Mouse (Mus musculus) gastrocnemius, postnatal 14 days (tissue): Measurements from ENCODE around the gene Brd7. TPM values are rescaled to one million over a fixed set of nuclear protein-coding genes. Genes with fewer than 3 reads are reported as not detected.

Experiments used
- DNase-seq: peaks from one replicate; pipeline ENCODE4 v3.0.0; 2021; ENCODE audit warnings: mixed read lengths
- intact Hi-C: fragments of 180-260 bp; cut with DNase I; formaldehyde crosslinking; loops from one replicate; pipeline ENCODE4 v1.15.1; 2025; ENCODE audit warnings: low total_unique reads
- total RNA-seq, 2 experiments: library from RNA; stranded (reverse); gene quantifications; 2 replicates each; pipeline ENCODE4 v1.2.3; 2021

The Brd7 gene
- total RNA-seq, 2 experiments from 2014 or later, result 60.9 to 71.4 TPM

- intact Hi-C loops, result no loop called here
- DNase-seq, result no peak
Observed at GRCm38 (mm10) chr8:88290326-88291304, 71.4 kb downstream of the Brd7 start.

- intact Hi-C loops, result no loop called here
Observed at GRCm38 (mm10) chr8:88289901-88290300, 72.1 kb downstream of the Brd7 start.

GRCm38 (mm10) chr8:88288622-88289242 is 73.3 kb downstream of the Brd7 start:
- intact Hi-C loops, result no loop called here
- DNase-seq, result peak; percentile 76

More at GRCm38 (mm10) chr8:88289901-88290300, 72.1 kb downstream of the Brd7 start:
- no peak for DNase-seq

GRCm38 (mm10) chr8:88286421-88286960 is 75.5 kb downstream of the Brd7 start:
- DNase-seq, result peak; percentile 37
- intact Hi-C loops, result no loop called here

- peak; percentile 44 for DNase-seq
Observed at GRCm38 (mm10) chr8:88285469-88286356, 76.3 kb downstream of the Brd7 start.

GRCm38 (mm10) chr8:88284738-88285137 is 77.3 kb downstream of the Brd7 start:
- DNase-seq, result peak; percentile 57
- intact Hi-C loops, result no loop called here

More at GRCm38 (mm10) chr8:88285469-88286356, 76.3 kb downstream of the Brd7 start:
- intact Hi-C loops, result no loop called here

GRCm38 (mm10) chr8:88283243-88284115 is 78.5 kb downstream of the Brd7 start:
- DNase-seq, result peak; percentile 42

GRCm38 (mm10) chr8:88282684-88283083 is 79.3 kb downstream of the Brd7 start:
- peak; percentile 87 for DNase-seq
- intact Hi-C loops, result no loop called here

More at GRCm38 (mm10) chr8:88283243-88284115, 78.5 kb downstream of the Brd7 start:
- intact Hi-C loops, result no loop called here

Other genes starting within 250 kb of the Brd7 start
- gene Cnep1r1, start 243.4 kb downstream of the Brd7 start, total RNA-seq, result 10 to 100 TPM; 25.3 to 27.7 TPM
- 10 to 100 TPM; 22.4 to 25.4 TPM for gene Heatr3, start 224.3 kb downstream of the Brd7 start, total RNA-seq
- gene Tent4b, start 163.0 kb downstream of the Brd7 start, total RNA-seq, result 10 to 100 TPM; 10.1 to 11.2 TPM
- 10 to 100 TPM in 1 of 2 experiments, 1 to 10 TPM in 1; 6.8 to 13.3 TPM for gene Adcy7, start 89.8 kb downstream of the Brd7 start, total RNA-seq
- gene Nkd1, start 159.2 kb upstream of the Brd7 start, total RNA-seq, result 1 to 10 TPM; 3.1 to 4.5 TPM